Mouse (Mus musculus) lung, postnatal 0 days (tissue): ENCODE data around the gene Eno2.

Experiments
- CTCF ChIP-seq: IDR thresholded peaks from 2 replicates; pipeline ENCODE4 v1.5.1; 2016; ENCODE audit warnings: antibody characterized with exemption, mild to moderate bottlenecking
- EP300 ChIP-seq: IDR thresholded peaks from 2 replicates; pipeline ENCODE4 v1.6.1; 2016; ENCODE audit warnings: antibody characterized with exemption, mild to moderate bottlenecking, control low read depth

GRCm38 (mm10) chr6:124755831-124756595, 13.5 kb downstream of the Eno2 start, which contains the start of the genes Gm45234 and Atn1:
- TF ChIP-seq CTCF (no peak), EP300 (no peak)
